ENCODE assay signal across 13 mouse cellular contexts in the genomic region with DNA sequence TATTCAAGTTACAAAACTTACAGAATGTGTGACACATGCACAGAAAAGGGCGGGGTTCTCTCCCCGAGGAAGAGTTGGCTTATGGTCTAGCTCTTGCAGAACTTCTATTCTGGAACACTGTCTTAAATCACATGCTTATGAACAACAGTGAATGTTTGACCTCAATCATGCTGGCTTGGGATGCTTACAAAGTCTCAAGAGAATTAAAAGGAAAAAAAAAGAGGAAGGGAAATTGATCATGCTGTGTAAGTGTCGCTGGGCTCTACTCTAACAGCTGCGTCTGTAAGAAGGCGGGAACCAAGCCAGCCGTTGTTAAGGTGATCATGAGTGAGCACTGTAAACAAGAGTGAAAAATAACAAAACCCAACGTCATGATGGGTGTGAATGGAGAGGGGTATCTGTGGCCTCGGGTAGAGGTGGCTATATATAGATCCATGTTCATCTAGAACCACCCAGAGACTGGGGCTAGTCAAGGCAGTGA. TPM values are rescaled to one million over a fixed set of nuclear protein-coding genes. Genes with fewer than 3 reads are reported as not detected.
DNase-seq lines count a peak whose midpoint lies in the region; ATAC-seq and TF ChIP-seq lines count a peak whose summit lies in the region.
"Had no signal": no experiment of that assay in that cellular context is flagged by ENCODE, and none has a peak within 500 bp of the region (broad histone marks: within the 10 kb centered on the region; RNA-seq: fewer than 3 reads in every experiment).

No protein-coding gene starts in this region.

- WGBS in kidney, embryonic 14.5 days, result 55% methylated on average over 8 of the region's 8 CpGs
- WGBS in intestine, embryonic 16.5 days, result 55% methylated on average over 8 of the region's 8 CpGs
- 51% methylated on average over 8 of the region's 8 CpGs for WGBS in kidney, adult 2 months

- no peaks in the 10 kb centered on the region for H3K27me3 ChIP-seq in kidney, embryonic 14.5 days (ENCODE audit: control insufficient read depth, insufficient read depth, low read length)
- H3K27me3 ChIP-seq in intestine, embryonic 16.5 days (replicated peaks; ENCODE audit: control insufficient read depth, insufficient read depth, low read length), result no peaks in the 10 kb centered on the region
- H3K27me3 ChIP-seq in kidney, adult 2 months (replicated peaks; ENCODE audit: control insufficient read depth, insufficient read depth, low read length), result no peaks in the 10 kb centered on the region
- H3K27me3 ChIP-seq: forebrain, embryonic 12.5 days; heart, embryonic 13.5 days; Patski had no signal

- H3K9me3 ChIP-seq in kidney, embryonic 14.5 days (ENCODE audit: control insufficient read depth, low read length), result no peaks in the 10 kb centered on the region
- H3K9me3 ChIP-seq in intestine, embryonic 16.5 days (ENCODE audit: control insufficient read depth, low read length), result no peaks in the 10 kb centered on the region
- H3K9me3 ChIP-seq: forebrain, embryonic 12.5 days; heart, embryonic 13.5 days had no signal

- no peak overlapping the region for H3K9ac ChIP-seq in kidney, embryonic 14.5 days (ENCODE audit: low read depth, low read length)
- H3K9ac ChIP-seq in intestine, embryonic 16.5 days (ENCODE audit: low read depth, low read length), result no peak overlapping the region
- H3K9ac ChIP-seq: forebrain, embryonic 12.5 days; heart, embryonic 13.5 days had no signal

- H3K4me2 ChIP-seq in kidney, embryonic 14.5 days (replicated peaks; ENCODE audit: low read depth, low read length), result no peak overlapping the region
- no peak overlapping the region for H3K4me2 ChIP-seq in intestine, embryonic 16.5 days (ENCODE audit: low read depth, low read length)
- H3K4me2 ChIP-seq: forebrain, embryonic 12.5 days; heart, embryonic 13.5 days had no signal

- TF ChIP-seq CTCF in kidney, adult 2 months (conservative IDR thresholded peaks at IDR 0.05; ENCODE audit: insufficient read depth, insufficient read length, low read depth, low read length), result no peak

- 0 out of 2 replicates have a peak, but pooled peaks cover 3% of the 10 kb centered on the region for H3K4me1 ChIP-seq in kidney, embryonic 14.5 days (ENCODE audit: control insufficient read depth, insufficient read depth, low read length)
- peaks cover 12% of the 10 kb centered on the region for H3K4me1 ChIP-seq in intestine, embryonic 16.5 days (ENCODE audit: control insufficient read depth, insufficient read depth, low read length)
- no peaks in the 10 kb centered on the region for H3K4me1 ChIP-seq in kidney, adult 2 months (ENCODE audit: control insufficient read depth, insufficient read depth, low read length)
- H3K4me1 ChIP-seq: forebrain, embryonic 12.5 days had no signal

- no peak overlapping the region for H3K4me3 ChIP-seq in kidney, embryonic 14.5 days (ENCODE audit: low read length)
- no peak overlapping the region for H3K4me3 ChIP-seq in intestine, embryonic 16.5 days (ENCODE audit: low read length)
- no peak overlapping the region for H3K4me3 ChIP-seq in kidney, adult 2 months (ENCODE audit: insufficient read depth, low read depth, low read length)
- H3K4me3 ChIP-seq: forebrain, embryonic 12.5 days; heart, embryonic 13.5 days had no signal

- H3K27ac ChIP-seq in kidney, embryonic 14.5 days (ENCODE audit: low read depth, low read length), result no peak overlapping the region
- no peak overlapping the region for H3K27ac ChIP-seq in intestine, embryonic 16.5 days (ENCODE audit: low read length)
- H3K27ac ChIP-seq in kidney, adult 2 months (ENCODE audit: insufficient read depth, low read depth, low read length), result no peak overlapping the region
- H3K27ac ChIP-seq: forebrain, embryonic 12.5 days; heart, embryonic 13.5 days had no signal

- H3K36me3 ChIP-seq in kidney, embryonic 14.5 days (ENCODE audit: control insufficient read depth, insufficient read depth, low read length), result peaks cover 25% of the 10 kb centered on the region; the same call in 1 of the 2 replicates
- H3K36me3 ChIP-seq in intestine, embryonic 16.5 days (ENCODE audit: control insufficient read depth, insufficient read depth, low read length), result peaks cover 2% of the 10 kb centered on the region; the same call in 1 of the 2 replicates
- H3K36me3 ChIP-seq in kidney, adult 2 months (ENCODE audit: control insufficient read depth, insufficient read depth, low read length), result no peaks in the 10 kb centered on the region; the same call in 1 of the 2 replicates

- DNase-seq in kidney, adult 8-10 months, result no peak
- DNase-seq in CD4-positive helper T cell, adult 2 months (ENCODE audit: low read depth, low spot score), result peak; percentile 24
- peak; percentile 61 for DNase-seq in adipocyte (ENCODE audit: low spot score)
- DNase-seq in monocyte, adult 2 months (ENCODE audit: low read depth in 1 of 2, low spot score in 2 of 2), result peak; percentile 37 to 56
- no peak for DNase-seq in urinary bladder, postnatal 25 days (ENCODE audit: low spot score)
- no peak for DNase-seq in kidney, adult 2 months
- DNase-seq: liver; thymus, adult 2 months had no signal

- no peak for TF ChIP-seq POLR2A in kidney, adult 2 months (IDR thresholded peaks at IDR 0.05; ENCODE audit: low read depth, low read length)

- ATAC-seq in kidney, embryonic 14.5 days (ENCODE audit: low FRiP score, low TSS enrichment), result 0 out of 2 replicates have a peak, but pooled peaks have one; percentile 15
- no peak for ATAC-seq in intestine, embryonic 16.5 days
- ATAC-seq: Patski had no signal

RNA-seq across cellular contexts. Expression of a gene that starts 39.4 kb away (rescaled TPM):
- 136 and 148 TPM in 2 replicates for polyA plus RNA-seq in kidney, embryonic 14.5 days (2014; fragmentation: Nextera tagmentation; extraction: Ambion mirVana)
- polyA plus RNA-seq in intestine, embryonic 16.5 days (2015; fragmentation: Nextera tagmentation; extraction: Ambion mirVana), result 111 and 142 TPM in 2 replicates
- 190 and 242 TPM in 2 replicates for polyA plus RNA-seq in kidney, adult 2 months (2012; rRNA removed)

Comparison
In these comparisons a context has a peak if more than half of its experiments do, and no peak if none do; other contexts are left out.
1. DNase-seq: peak in CD4-positive helper T cell, adult 2 months (single experiment), adipocyte (single experiment) and monocyte, adult 2 months (2 of 2); none in kidney, adult 8-10 months (0 of 2), urinary bladder, postnatal 25 days (single experiment) and kidney, adult 2 months (single experiment).